Mouse (Mus musculus): ENCODE measurements around the gene Spata33. TPM values are rescaled to one million over a fixed set of nuclear protein-coding genes. Genes with fewer than 3 reads are reported as not detected.

The Spata33 gene
- total RNA-seq, 2 experiments from 2014 or later: 0.91 to 1.2 TPM

Other genes starting within 250 kb of the Spata33 start
- gene Ankrd11, start 170.6 kb upstream of the Spata33 start, total RNA-seq (2021): 10 to 100 TPM; 43.5 to 51.1 TPM
- gene Spg7, start 149.9 kb upstream of the Spata33 start, total RNA-seq (2021): 10 to 100 TPM; 60.5 to 66.3 TPM
- 100 to 1,000 TPM; 366 to 379 TPM for gene Rpl13, start 110.5 kb upstream of the Spata33 start, total RNA-seq (2021)
- gene Cpne7, start 95.5 kb upstream of the Spata33 start, total RNA-seq (2021): under 1 TPM in 1 of 2 experiments, not detected in 1; 0.13 TPM
- 1 to 10 TPM; 1.4 to 1.8 TPM for gene Sult5a1, start 54.5 kb upstream of the Spata33 start, total RNA-seq (2021)
- gene Dpep1, start 26.6 kb upstream of the Spata33 start, total RNA-seq (2021): 10 to 100 TPM; 11.0 to 16.1 TPM
- gene Chmp1a, start 69 bp upstream of the Spata33 start, total RNA-seq (2021): 10 to 100 TPM; 36.7 to 52.8 TPM
- gene Cdk10, start 12.0 kb downstream of the Spata33 start, total RNA-seq (2021): 10 to 100 TPM; 10.1 to 12.0 TPM
- 1 to 10 TPM; 1.4 to 1.5 TPM for gene Spata2l, start 23.4 kb downstream of the Spata33 start, total RNA-seq (2021)
- 1 to 10 TPM; 5.2 to 6.5 TPM for gene Zfp276, start 41.4 kb downstream of the Spata33 start, total RNA-seq (2021)
- gene Vps9d1, start 41.5 kb downstream of the Spata33 start, total RNA-seq (2021): 10 to 100 TPM; 12.2 to 13.7 TPM
- gene Fanca, start 105.7 kb downstream of the Spata33 start, total RNA-seq (2021): 1 to 10 TPM in 1 of 2 experiments, under 1 TPM in 1; 0.51 to 1.3 TPM
- under 1 TPM; 0.19 to 0.49 TPM for gene Spire2, start 119.9 kb downstream of the Spata33 start, total RNA-seq (2021)
- gene Tcf25, start 160.9 kb downstream of the Spata33 start, total RNA-seq (2021): 100 to 1,000 TPM; 112 to 128 TPM
- gene Mc1r, start 194.3 kb downstream of the Spata33 start, total RNA-seq (2021): not detected
- not detected for gene Tubb3, start 198.6 kb downstream of the Spata33 start, total RNA-seq (2021)
- gene Def8, start 210.7 kb downstream of the Spata33 start, total RNA-seq (2021): 10 to 100 TPM; 37.8 to 38.2 TPM